Mouse (Mus musculus) C2C12 (cell line): Measurements from ENCODE around the gene Fjx1. TPM values are rescaled to one million over a fixed set of nuclear protein-coding genes. Genes with fewer than 3 reads are reported as not detected.

ENCODE experiments used
- H3K27me3 ChIP-seq: one replicate; pipeline ENCODE4 v1.6.1; 2011; ENCODE audit not compliant: control insufficient read depth, insufficient read depth, insufficient read length
- H3K36me3 ChIP-seq: one replicate; pipeline ENCODE4 v1.6.1; 2011; ENCODE audit not compliant: control insufficient read depth, insufficient read depth
- H3K4me3 ChIP-seq: one replicate; pipeline ENCODE4 v1.5.1; 2011; ENCODE audit warnings: mild to moderate bottlenecking, control low read depth; ENCODE audit not compliant: poor library complexity, insufficient read depth, severe bottlenecking
- H3K79me2 ChIP-seq: one replicate; pipeline ENCODE4 v1.6.1; 2011; ENCODE audit not compliant: control insufficient read depth, insufficient read depth
- H3K79me3 ChIP-seq: one replicate; pipeline ENCODE4 v1.6.1; 2011; ENCODE audit warnings: low read depth, control low read depth
- H3ac ChIP-seq: one replicate; pipeline ENCODE3; 2011; ENCODE audit warnings: low read depth; ENCODE audit not compliant: control insufficient read depth, insufficient read length
- CEBPB ChIP-seq: IDR thresholded peaks from one replicate; pipeline ENCODE4 v1.6.1; 2011; ENCODE audit warnings: low read depth, mild to moderate bottlenecking, control low read depth, moderate library complexity
- CTCF ChIP-seq: IDR thresholded peaks from one replicate; pipeline ENCODE4 v1.5.1; 2011; ENCODE audit not compliant: control insufficient read depth, insufficient read depth, insufficient read length
- FOSL1 ChIP-seq: IDR thresholded peaks from one replicate; pipeline ENCODE4 v1.8.0; 2011; ENCODE audit warnings: mild to moderate bottlenecking, low read length; ENCODE audit not compliant: poor library complexity, insufficient read depth, severe bottlenecking
- MAX ChIP-seq: IDR thresholded peaks from one replicate; pipeline ENCODE4 v1.6.1; 2011; ENCODE audit warnings: mild to moderate bottlenecking, control low read depth
- MYOD1 ChIP-seq: IDR thresholded peaks from one replicate; pipeline ENCODE4 v1.6.1; 2011; ENCODE audit warnings: low read depth; ENCODE audit not compliant: control insufficient read depth, insufficient read length
- MYOG ChIP-seq: IDR thresholded peaks from one replicate; pipeline ENCODE4 v1.6.1; 2011; ENCODE audit not compliant: control insufficient read depth, insufficient read length; ENCODE audit errors: extremely low read depth
- USF1 ChIP-seq: IDR thresholded peaks from one replicate; pipeline ENCODE4 v1.6.1; 2011; ENCODE audit warnings: low read depth, mild to moderate bottlenecking, control low read depth, moderate library complexity
- polyA plus RNA-seq: library from polyadenylated mRNA; unstranded; fragments of >200 nt; fragmentation: generic; extraction: Trizol; gene quantifications from one replicate; pipeline ENCODE4 v1.2.1, GENCODE M21; 2012; ENCODE audit warnings: missing spikeins

Fjx1 gene
- polyA plus RNA-seq, 1 experiment, result 0.70 TPM

DNA sequence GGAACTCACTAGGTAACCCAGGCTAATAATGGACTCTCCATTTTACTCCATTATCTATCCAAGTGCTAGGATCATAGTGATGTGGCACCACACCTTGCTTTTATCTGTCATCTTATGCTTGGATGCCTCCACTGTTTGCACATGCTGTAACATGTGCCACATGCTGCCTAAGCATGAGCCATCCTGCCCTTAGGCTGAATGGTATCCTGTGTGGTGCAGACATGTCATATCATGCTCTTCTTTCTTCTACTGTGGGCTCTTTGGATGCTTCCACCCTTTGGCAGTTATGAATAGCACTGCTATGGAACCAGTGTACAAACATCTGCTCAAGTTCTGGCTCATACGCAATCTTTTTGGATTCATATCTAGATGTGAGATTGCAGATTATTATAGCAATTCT lies 18.4 kb downstream of the Fjx1 start:
- H3K79me2 ChIP-seq, result no peaks in the 10 kb centered on the region
- no peak overlapping the region for H3K4me3 ChIP-seq
- TF ChIP-seq MAX (no peak), MYOD1 (no peak), CTCF (no peak), MYOG (no peak), USF1 (no peak), CEBPB (no peak), FOSL1 (no peak)
- H3K79me3 ChIP-seq, result no peaks in the 10 kb centered on the region
- peaks cover 15% of the 10 kb centered on the region for H3K27me3 ChIP-seq
- H3ac ChIP-seq, result no peak overlapping the region
- H3K36me3 ChIP-seq, result no peaks in the 10 kb centered on the region

GRCm38 (mm10) chr2:102431084-102431483 lies 21.2 kb downstream of the Fjx1 start:
- Histone ChIP-seq H3K4me3 (no peak overlapping the region), H3ac (no peak overlapping the region), H3K36me3 (no peaks in the 10 kb centered on the region), H3K79me2 (no peaks in the 10 kb centered on the region), H3K79me3 (no peaks in the 10 kb centered on the region), H3K27me3 (peaks cover 11% of the 10 kb centered on the region)
- TF ChIP-seq FOSL1 (no peak), MYOG (no peak), MYOD1 (no peak), USF1 (no peak), MAX (no peak), CEBPB (no peak), CTCF (no peak)

DNA sequence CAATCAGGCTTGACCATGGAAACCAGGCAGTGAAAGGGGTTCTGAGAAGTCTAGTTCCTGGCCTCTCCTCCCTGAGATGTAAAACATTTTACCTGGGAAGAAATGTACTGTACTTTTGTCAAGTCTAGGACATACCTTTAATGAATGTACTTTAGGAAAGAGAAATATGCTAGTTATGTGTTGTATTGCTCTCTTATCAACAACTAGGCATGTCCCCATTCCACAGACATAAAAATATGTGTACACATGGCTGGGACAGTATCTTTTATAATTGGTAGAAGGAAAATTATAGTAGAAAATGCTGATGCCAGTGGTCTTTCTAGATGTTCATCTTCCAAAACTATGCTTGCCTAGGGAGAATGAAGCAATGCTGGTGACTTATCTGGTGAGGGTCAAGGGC lies 24.3 kb downstream of the Fjx1 start:
- TF ChIP-seq MYOG (no peak), FOSL1 (no peak), USF1 (no peak), CTCF (no peak), CEBPB (no peak), MAX (no peak), MYOD1 (no peak)
- H3K36me3 ChIP-seq, result no peaks in the 10 kb centered on the region
- no peaks in the 10 kb centered on the region for H3K79me3 ChIP-seq
- H3ac ChIP-seq, result no peak overlapping the region
- H3K79me2 ChIP-seq, result no peaks in the 10 kb centered on the region
- H3K27me3 ChIP-seq, result peaks cover 22% of the 10 kb centered on the region
- no peak overlapping the region for H3K4me3 ChIP-seq

DNA sequence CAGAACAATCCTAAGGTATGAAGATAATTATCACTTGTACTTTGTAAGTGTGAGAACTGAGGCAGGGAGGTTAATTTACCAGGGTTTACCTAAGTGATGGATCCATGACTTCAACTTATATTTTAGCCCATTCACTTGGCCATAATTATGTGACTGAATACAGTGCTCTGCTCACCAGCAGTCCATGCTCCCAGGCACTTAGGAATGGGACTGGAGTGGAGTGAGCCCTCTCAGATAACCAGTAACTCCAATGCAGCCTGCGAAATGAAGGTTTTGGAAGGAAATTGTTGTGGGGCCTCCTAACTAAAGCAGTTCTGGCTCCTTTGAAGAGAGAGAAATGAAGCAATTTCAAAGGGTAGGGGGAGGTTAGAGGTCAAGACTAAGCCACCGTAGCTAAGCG lies 25.9 kb downstream of the Fjx1 start:
- no peak for TF ChIP-seq CEBPB
- TF ChIP-seq USF1, result no peak
- Histone ChIP-seq H3K79me3 (no peaks in the 10 kb centered on the region), H3K4me3 (no peak overlapping the region), H3K79me2 (no peaks in the 10 kb centered on the region), H3K27me3 (peaks cover 22% of the 10 kb centered on the region), H3K36me3 (no peaks in the 10 kb centered on the region), H3ac (no peak overlapping the region)

DNA sequence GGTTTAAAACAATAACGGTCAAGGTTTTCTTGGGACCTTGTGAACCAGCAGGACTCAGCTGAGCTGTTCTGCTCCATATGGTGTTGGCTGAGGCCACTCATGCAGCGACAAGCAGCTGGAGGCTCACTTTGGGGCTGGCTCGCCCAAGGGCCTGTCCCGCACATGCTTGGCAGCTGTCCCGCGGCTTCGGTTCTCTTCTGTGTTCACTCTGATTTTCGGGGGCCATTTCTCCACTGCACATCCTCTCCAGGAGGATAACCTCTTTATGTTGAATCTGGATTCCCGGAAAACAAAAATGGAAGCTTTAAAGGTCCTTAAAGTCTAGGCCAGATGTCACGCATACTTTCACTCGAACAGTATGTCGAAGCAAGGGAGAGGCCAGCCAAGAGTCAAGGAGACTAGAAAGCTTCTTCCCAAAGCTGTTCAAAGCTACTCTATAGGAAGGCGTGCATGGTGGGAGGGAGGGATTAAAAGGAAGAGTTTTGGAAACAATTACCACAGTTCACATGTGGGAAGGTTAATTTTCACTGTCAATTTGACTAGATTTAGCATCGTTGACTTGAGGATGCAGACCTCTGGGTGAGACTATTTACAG lies 36.1 kb downstream of the Fjx1 start:
- no peaks in the 10 kb centered on the region for H3K79me3 ChIP-seq
- H3ac ChIP-seq, result no peak overlapping the region
- no peak overlapping the region for H3K4me3 ChIP-seq
- no peaks in the 10 kb centered on the region for H3K79me2 ChIP-seq
- H3K36me3 ChIP-seq, result no peaks in the 10 kb centered on the region
- peaks cover 11% of the 10 kb centered on the region for H3K27me3 ChIP-seq
- no peak for TF ChIP-seq MAX
- TF ChIP-seq MYOG, result no peak
- TF ChIP-seq USF1, result no peak
- no peak for TF ChIP-seq MYOD1
- TF ChIP-seq CTCF, result no peak
- no peak for TF ChIP-seq CEBPB
- TF ChIP-seq FOSL1, result no peak

GRCm38 (mm10) chr2:102412738-102413137 lies 39.6 kb downstream of the Fjx1 start:
- Histone ChIP-seq H3ac (no peak overlapping the region), H3K36me3 (no peaks in the 10 kb centered on the region), H3K27me3 (peaks cover 5% of the 10 kb centered on the region), H3K4me3 (no peak overlapping the region), H3K79me2 (no peaks in the 10 kb centered on the region), H3K79me3 (no peaks in the 10 kb centered on the region)
- TF ChIP-seq MYOD1 (no peak), CTCF (no peak), USF1 (no peak), MAX (no peak), FOSL1 (no peak), CEBPB (no peak), MYOG (no peak)
